Mouse (Mus musculus): ENCODE results near the gene Lactb. TPM values are rescaled to one million over a fixed set of nuclear protein-coding genes. Genes with fewer than 3 reads are reported as not detected.

Gene Lactb
- total and polyA plus RNA-seq, 3 experiments: 14.6 to 29.4 (median 23.7) TPM

DNA sequence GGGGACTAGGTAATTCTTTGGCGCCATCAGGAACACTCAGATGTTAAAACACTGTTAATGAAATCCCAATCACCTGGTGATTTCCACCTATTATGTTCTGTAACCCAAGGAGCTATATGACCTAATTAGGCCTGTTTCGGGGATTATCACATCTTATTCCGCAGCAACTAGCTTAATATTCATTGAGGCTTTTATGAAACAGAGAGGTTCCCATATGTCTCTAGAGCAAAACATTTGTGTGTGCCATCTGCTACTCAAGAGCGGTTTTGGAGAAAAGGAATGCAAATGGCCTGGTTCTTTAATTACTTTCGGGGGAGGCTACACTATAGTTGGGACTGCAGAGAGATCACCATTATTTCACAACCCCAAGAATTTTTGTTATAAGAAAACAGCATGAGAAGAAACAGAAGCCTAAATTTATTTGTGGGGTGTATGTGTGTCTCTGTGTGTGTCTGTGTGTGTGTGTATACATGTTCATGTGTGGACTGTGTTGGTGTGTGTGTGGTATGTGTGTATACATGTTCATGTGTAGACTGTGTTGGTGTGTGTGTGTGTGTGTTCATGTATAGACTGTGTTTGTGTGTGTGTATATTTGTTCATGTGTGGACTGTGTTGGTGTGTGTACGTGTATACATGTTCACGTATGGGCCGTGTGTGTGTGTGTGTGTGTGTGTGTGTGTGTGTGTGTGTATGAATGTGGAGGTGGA is 47.4 kb downstream of the Lactb start:
- Histone ChIP-seq H3K27me3 (replicated peaks) (no peaks in the 10 kb centered on the region), H3K4me1 (ENCODE audit: control insufficient read depth in 1 of 2, insufficient read depth in 2 of 2) (peaks cover 0 to 7% of the 10 kb centered on the region in 2 experiments; a peak in 2 of 4 replicates), H3K4me2 (ENCODE audit: insufficient read depth, low read depth, poor library complexity, severe bottlenecking) (no peak overlapping the region), H3K9me3 (replicated peaks; ENCODE audit: low read length) (no peaks in the 10 kb centered on the region), H3K4me3 (replicated peaks in 1 of 3; ENCODE audit: low read depth in 2 of 3, low read length in 2 of 3, poor library complexity in 1 of 3) (no peak overlapping the region), H3K36me3 (replicated peaks in 1 of 2; ENCODE audit: control insufficient read depth in 1 of 2, insufficient read depth in 1 of 2, low read length in 1 of 2) (no peaks in the 10 kb centered on the region), H3K9ac (ENCODE audit: insufficient read depth, low read depth) (no peak overlapping the region), H3K27ac (ENCODE audit: insufficient read depth, low read depth) (no peak overlapping the region), H3K79me2 (replicated peaks; ENCODE audit: control insufficient read depth, extremely low read depth, insufficient read depth, poor library complexity, severe bottlenecking) (no peaks in the 10 kb centered on the region)
- in situ Hi-C loops (cut with MboI; ENCODE audit: low pct_ligation_motif_present, low pct_unique_long_range_greater_than_20kb, low sequenced_read_pairs): no loop called here
- no peak for TF ChIP-seq MAX (IDR thresholded peaks at IDR 0.05; ENCODE audit: low read length)
- no peak for TF ChIP-seq NELFE (IDR thresholded peaks at IDR 0.05; ENCODE audit: low read depth, low read length)
- no peak for TF ChIP-seq TCF12 (IDR thresholded peaks at IDR 0.05; ENCODE audit: low read depth, low read length)
- TF ChIP-seq CHD2 (IDR thresholded peaks at IDR 0.05; ENCODE audit: low read length): no peak
- no peak for TF ChIP-seq CHD1 (IDR thresholded peaks at IDR 0.05; ENCODE audit: low read depth, low read length)
- no peak for TF ChIP-seq USF1 (IDR thresholded peaks at IDR 0.05; ENCODE audit: low read depth, low read length)
- no peak for TF ChIP-seq POLR2AphosphoS2 (IDR thresholded peaks at IDR 0.05; ENCODE audit: low read depth, low read length)
- TF ChIP-seq ZMIZ1 (IDR thresholded peaks at IDR 0.05; ENCODE audit: low read depth, low read length): no peak
- TF ChIP-seq EP300 (IDR thresholded peaks at IDR 0.05; ENCODE audit: low read length): no peak
- TF ChIP-seq MXI1 (IDR thresholded peaks at IDR 0.05; ENCODE audit: low read depth, low read length): no peak
- no peak for DNase-seq (ENCODE audit: extremely low read depth)
- dilution Hi-C loops (cut with MboI; ENCODE audit: extremely low pct_ligation_motif_present, extremely low pct_unique_long_range_greater_than_20kb, low sequenced_read_pairs): no loop called here

DNA sequence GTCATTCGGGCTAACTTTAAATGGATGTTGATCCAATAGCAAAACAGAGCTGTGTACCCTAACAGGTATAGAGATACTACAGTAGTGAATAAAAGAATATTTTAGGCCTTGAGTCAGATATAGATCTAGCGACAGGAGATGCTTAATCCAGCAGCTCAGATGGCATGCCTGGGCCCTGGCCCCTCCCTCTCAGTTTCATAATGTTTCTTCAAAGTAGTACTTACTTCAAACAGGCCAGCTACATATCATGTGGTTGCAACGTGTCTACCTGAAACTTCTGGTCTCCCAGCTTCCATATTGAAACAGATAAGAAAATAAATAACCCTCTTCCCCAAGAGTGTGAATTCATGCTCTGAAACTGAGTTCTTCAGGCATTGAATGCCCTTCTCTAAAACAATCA is 49.4 kb downstream of the Lactb start:
- dilution Hi-C loops (cut with MboI; ENCODE audit: extremely low pct_ligation_motif_present, extremely low pct_unique_long_range_greater_than_20kb, low sequenced_read_pairs): no loop called here
- Histone ChIP-seq H3K36me3 (replicated peaks in 1 of 2; ENCODE audit: control insufficient read depth in 1 of 2, insufficient read depth in 1 of 2, low read length in 1 of 2) (no peaks in the 10 kb centered on the region), H3K9ac (ENCODE audit: insufficient read depth, low read depth) (no peak overlapping the region), H3K4me1 (ENCODE audit: control insufficient read depth in 1 of 2, insufficient read depth in 2 of 2) (peaks cover 0 to 6% of the 10 kb centered on the region in 2 experiments; a peak in 2 of 4 replicates), H3K27ac (ENCODE audit: insufficient read depth, low read depth) (no peak overlapping the region), H3K4me3 (replicated peaks in 1 of 3; ENCODE audit: low read depth in 2 of 3, low read length in 2 of 3, poor library complexity in 1 of 3) (no peak overlapping the region), H3K79me2 (replicated peaks; ENCODE audit: control insufficient read depth, extremely low read depth, insufficient read depth, poor library complexity, severe bottlenecking) (no peaks in the 10 kb centered on the region), H3K27me3 (replicated peaks) (peaks cover 3% of the 10 kb centered on the region), H3K9me3 (replicated peaks; ENCODE audit: low read length) (peaks cover 3% of the 10 kb centered on the region), H3K4me2 (ENCODE audit: insufficient read depth, low read depth, poor library complexity, severe bottlenecking) (no peak overlapping the region)
- no peak for DNase-seq (ENCODE audit: extremely low read depth)
- TF ChIP-seq MAX (IDR thresholded peaks at IDR 0.05; ENCODE audit: low read length) (no peak), RAD21 (IDR thresholded peaks at IDR 0.05; ENCODE audit: low read depth, low read length) (no peak), POLR2AphosphoS2 (IDR thresholded peaks at IDR 0.05; ENCODE audit: low read depth, low read length) (no peak), MAZ (IDR thresholded peaks at IDR 0.05; ENCODE audit: low read depth, low read length) (no peak), SIN3A (IDR thresholded peaks at IDR 0.05; ENCODE audit: low read length) (no peak), NRF1 (IDR thresholded peaks at IDR 0.05; ENCODE audit: low read depth, low read length) (no peak), USF1 (IDR thresholded peaks at IDR 0.05; ENCODE audit: low read depth, low read length) (no peak), POLR2A (IDR thresholded peaks at IDR 0.05; ENCODE audit: low read depth, low read length) (no peak), ZKSCAN1 (IDR thresholded peaks at IDR 0.05; ENCODE audit: borderline replicate concordance, low read depth, low read length) (no peak), TCF12 (IDR thresholded peaks at IDR 0.05; ENCODE audit: low read depth, low read length) (no peak), HCFC1 (IDR thresholded peaks at IDR 0.05; ENCODE audit: low read depth, low read length) (no peak), IRF4 (IDR thresholded peaks at IDR 0.05; ENCODE audit: low read depth, low read length) (no peak), MAFK (IDR thresholded peaks at IDR 0.05; ENCODE audit: insufficient replicate concordance, low read length) (no peak), SMC3 (IDR thresholded peaks at IDR 0.05; ENCODE audit: low read depth, low read length) (no peak)
- in situ Hi-C loops (cut with MboI; ENCODE audit: low pct_ligation_motif_present, low pct_unique_long_range_greater_than_20kb, low sequenced_read_pairs): no loop called here

Data from CH12.LX (cell line).